Comparison of ENCODE assay signal across 25 mouse cellular contexts in the genomic region with DNA sequence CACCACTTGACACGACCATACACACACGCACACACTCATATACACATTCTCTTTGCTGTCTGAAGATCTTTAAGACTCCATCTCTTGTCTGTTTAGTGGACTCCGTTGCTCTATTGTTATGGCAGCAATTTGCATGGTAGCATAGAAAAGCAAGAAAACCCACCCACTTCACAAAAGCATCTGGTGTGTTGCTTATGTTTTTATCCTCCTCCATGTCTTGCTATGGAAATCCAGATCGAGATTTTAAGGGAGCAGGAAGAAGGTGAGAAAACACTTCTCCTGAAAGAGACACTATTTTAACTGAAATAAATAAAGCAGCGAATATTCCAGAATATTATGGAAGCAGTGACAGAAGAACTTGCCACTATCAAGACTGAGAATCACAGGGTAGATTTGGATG.
DNase-seq lines count a peak whose midpoint lies in the region; ATAC-seq lines count a peak whose summit lies in the region.
"Had no signal": no experiment of that assay in that cellular context is flagged by ENCODE, and none has a peak within 500 bp of the region (broad histone marks: within the 10 kb centered on the region; RNA-seq: fewer than 3 reads in every experiment).

No protein-coding gene starts in this region.

- ATAC-seq in forebrain, embryonic 15.5 days (replicated peaks) = no peak
- no peak for ATAC-seq in forebrain, embryonic 14.5 days
- no peak for ATAC-seq in midbrain, embryonic 11.5 days (ENCODE audit: low FRiP score)
- no peak for ATAC-seq in midbrain, embryonic 16.5 days
- ATAC-seq: CD4-positive, CD25-positive, alpha-beta regulatory T cell, adult 4 months; intestine, embryonic 15.5 days had no signal

- H3K27ac ChIP-seq in forebrain, embryonic 15.5 days (replicated peaks) = 0 out of 2 replicates have a peak overlapping the region, but pooled peaks have one; percentile 8
- H3K27ac ChIP-seq in forebrain, embryonic 14.5 days (ENCODE audit: low read depth, low read length) = no peak overlapping the region
- H3K27ac ChIP-seq in midbrain, embryonic 11.5 days (ENCODE audit: low read depth, low read length) = no peak overlapping the region
- H3K27ac ChIP-seq in midbrain, embryonic 16.5 days (ENCODE audit: low read length) = no peak overlapping the region
- H3K27ac ChIP-seq: embryonic facial prominence, embryonic 15.5 days; forebrain, embryonic 10.5 days; heart, embryonic 10.5 days; hindbrain, embryonic 14.5 days; intestine, embryonic 15.5 days had no signal

- no peaks in the 10 kb centered on the region for H3K36me3 ChIP-seq in forebrain, embryonic 15.5 days
- no peaks in the 10 kb centered on the region for H3K36me3 ChIP-seq in forebrain, embryonic 14.5 days (ENCODE audit: control insufficient read depth, insufficient read depth, low read length)
- no peaks in the 10 kb centered on the region for H3K36me3 ChIP-seq in midbrain, embryonic 11.5 days (ENCODE audit: control insufficient read depth, insufficient read depth, low read length)
- H3K36me3 ChIP-seq in midbrain, embryonic 16.5 days (ENCODE audit: control insufficient read depth, insufficient read depth, low read length) = no peaks in the 10 kb centered on the region
- H3K36me3 ChIP-seq: embryonic facial prominence, embryonic 15.5 days; forebrain, embryonic 10.5 days; G1E; heart, embryonic 10.5 days; intestine, embryonic 15.5 days had no signal

- no peaks in the 10 kb centered on the region for H3K9me3 ChIP-seq in forebrain, embryonic 15.5 days
- H3K9me3 ChIP-seq in forebrain, embryonic 14.5 days (replicated peaks; ENCODE audit: control insufficient read depth, low read length) = no peaks in the 10 kb centered on the region
- no peaks in the 10 kb centered on the region for H3K9me3 ChIP-seq in midbrain, embryonic 11.5 days (ENCODE audit: control insufficient read depth, low read length)
- H3K9me3 ChIP-seq in midbrain, embryonic 16.5 days (replicated peaks; ENCODE audit: control insufficient read depth, low read length, poor library complexity, severe bottlenecking) = no peaks in the 10 kb centered on the region
- H3K9me3 ChIP-seq: embryonic facial prominence, embryonic 15.5 days; forebrain, embryonic 10.5 days; heart, embryonic 10.5 days; intestine, embryonic 15.5 days had no signal

- H3K9ac ChIP-seq in forebrain, embryonic 15.5 days (replicated peaks) = no peak overlapping the region
- H3K9ac ChIP-seq in forebrain, embryonic 14.5 days (ENCODE audit: low read length) = no peak overlapping the region
- no peak overlapping the region for H3K9ac ChIP-seq in midbrain, embryonic 11.5 days (ENCODE audit: low read length)
- no peak overlapping the region for H3K9ac ChIP-seq in midbrain, embryonic 16.5 days (ENCODE audit: low read depth, low read length)
- H3K9ac ChIP-seq: embryonic facial prominence, embryonic 15.5 days; hindbrain, embryonic 14.5 days; intestine, embryonic 15.5 days had no signal

- H3K4me3 ChIP-seq in forebrain, embryonic 15.5 days = no peak overlapping the region
- H3K4me3 ChIP-seq in forebrain, embryonic 14.5 days (ENCODE audit: low read depth, low read length) = no peak overlapping the region
- no peak overlapping the region for H3K4me3 ChIP-seq in midbrain, embryonic 11.5 days (ENCODE audit: low read depth, low read length)
- H3K4me3 ChIP-seq in midbrain, embryonic 16.5 days (ENCODE audit: low read depth, low read length) = no peak overlapping the region
- H3K4me3 ChIP-seq: embryonic facial prominence, embryonic 15.5 days; erythroblast, embryonic 14.5 days; forebrain, embryonic 10.5 days; heart, embryonic 10.5 days; intestine, embryonic 15.5 days had no signal

- no peaks in the 10 kb centered on the region for H3K27me3 ChIP-seq in forebrain, embryonic 15.5 days
- no peaks in the 10 kb centered on the region for H3K27me3 ChIP-seq in forebrain, embryonic 14.5 days (replicated peaks; ENCODE audit: control insufficient read depth, insufficient read depth, low read length)
- no peaks in the 10 kb centered on the region for H3K27me3 ChIP-seq in midbrain, embryonic 11.5 days (ENCODE audit: control insufficient read depth, insufficient read depth, low read length)
- H3K27me3 ChIP-seq in midbrain, embryonic 16.5 days (ENCODE audit: control insufficient read depth, insufficient read depth, low read depth, low read length) = no peaks in the 10 kb centered on the region
- H3K27me3 ChIP-seq: embryonic facial prominence, embryonic 15.5 days; intestine, embryonic 15.5 days had no signal

- 71% methylated on average over 5 of the region's 5 CpGs for WGBS in forebrain, embryonic 15.5 days
- 77% methylated on average over 5 of the region's 5 CpGs for WGBS in forebrain, embryonic 14.5 days
- 80% methylated on average over 5 of the region's 5 CpGs for WGBS in midbrain, embryonic 11.5 days
- WGBS in midbrain, embryonic 16.5 days = 76% methylated on average over 5 of the region's 5 CpGs

- DNase-seq in forebrain, embryonic 14.5 days (ENCODE audit: low spot score) = no peak
- DNase-seq in frontal cortex, adult 2 months (ENCODE audit: extremely low spot score in 1 of 2, low spot score in 1 of 2) = peak; percentile 10 to 47
- DNase-seq in frontal cortex, postnatal 10 days (ENCODE audit: low spot score in 2 of 2) = no peak
- DNase-seq in midbrain, embryonic 11.5 days (ENCODE audit: low spot score, missing footprints) = peak; percentile 37
- DNase-seq in heart, postnatal 4 days = no peak
- DNase-seq: adrenal gland, adult 8-10 months; adrenal gland, postnatal 36 days; B cell, adult 2 months; cerebellum, adult 11 months; cerebellum, adult 8-10 months; cerebellum, postnatal 14 days; embryo, embryonic 11 days; gastrocnemius, postnatal 10 days; heart, adult 18-20 months; heart, postnatal 10 days had no signal

- no peak overlapping the region for H3K4me2 ChIP-seq in forebrain, embryonic 15.5 days (replicated peaks)
- no peak overlapping the region for H3K4me2 ChIP-seq in forebrain, embryonic 14.5 days (ENCODE audit: low read length)
- H3K4me2 ChIP-seq in midbrain, embryonic 11.5 days = no peak overlapping the region
- H3K4me2 ChIP-seq in midbrain, embryonic 16.5 days (ENCODE audit: low read length) = no peak overlapping the region
- H3K4me2 ChIP-seq: embryonic facial prominence, embryonic 15.5 days; hindbrain, embryonic 14.5 days; intestine, embryonic 15.5 days had no signal

- no peaks in the 10 kb centered on the region for H3K4me1 ChIP-seq in forebrain, embryonic 15.5 days
- no peaks in the 10 kb centered on the region for H3K4me1 ChIP-seq in forebrain, embryonic 14.5 days (ENCODE audit: control insufficient read depth, insufficient read depth, low read length)
- H3K4me1 ChIP-seq in midbrain, embryonic 11.5 days (ENCODE audit: control insufficient read depth, insufficient read depth, low read length) = no peaks in the 10 kb centered on the region
- H3K4me1 ChIP-seq in midbrain, embryonic 16.5 days (ENCODE audit: control insufficient read depth, insufficient read depth, low read length) = no peaks in the 10 kb centered on the region
- H3K4me1 ChIP-seq: embryonic facial prominence, embryonic 15.5 days; heart, embryonic 10.5 days; intestine, embryonic 15.5 days had no signal

Comparison
In these comparisons a context has a peak if more than half of its experiments do, and no peak if none do; other contexts are left out.
1. DNase-seq: peak in frontal cortex, adult 2 months (2 of 2) and midbrain, embryonic 11.5 days (single experiment); none in forebrain, embryonic 14.5 days (single experiment), frontal cortex, postnatal 10 days (0 of 2) and heart, postnatal 4 days (single experiment).